Mouse (Mus musculus): ENCODE results near the gene Dis3l2.

GRCm38 (mm10) chr1:87020714-87021113 is 317.1 kb downstream of the Dis3l2 start:
- TF ChIP-seq TAL1 (conservative IDR thresholded peaks at IDR 0.05; ENCODE audit: low read depth, low read length) = no peak
- no peak for TF ChIP-seq CTCF (IDR thresholded peaks at IDR 0.05; ENCODE audit: low read depth, low read length)
- TF ChIP-seq POLR2AphosphoS5 (IDR thresholded peaks at IDR 0.05; ENCODE audit: insufficient replicate concordance, low read depth, low read length) = no peak
- TF ChIP-seq GATA1 (IDR thresholded peaks at IDR 0.05; ENCODE audit: borderline replicate concordance, low read length) = no peak
- TF ChIP-seq GATA2 (IDR thresholded peaks at IDR 0.05; ENCODE audit: borderline replicate concordance, low read depth, low read length) = no peak

Measured in G1E (cell line).